Mouse (Mus musculus) lung, postnatal 4 days (tissue): ENCODE data around the gene Vmn1r103.
"Not testable (repeated sequence)": the region's sequence is repeated elsewhere in the genome, so short reads cannot be mapped to it uniquely, and the experiment has no call there.

ENCODE experiments used
- DNase-seq, 2 experiments: peaks; one replicate each; pipeline ENCODE4 v3.0.0; 2021

The Vmn1r103 gene

GRCm38 (mm10) chr7:20510434-20510833 lies at the start of gene Vmn1r103:
Gene Vmn1r103, minus strand, starts transcription at chr7:20510534.
- DNase-seq: not testable (repeated sequence)

GRCm38 (mm10) chr7:20545657-20546056 lies 35.3 kb upstream of the Vmn1r103 start, which contains the start of gene Gm5726:
Gene Gm5726, minus strand, starts transcription at chr7:20545757.
- DNase-seq: not testable (repeated sequence)

- not testable (repeated sequence) for DNase-seq
Observed at GRCm38 (mm10) chr7:20533537-20533936, 23.2 kb upstream of the Vmn1r103 start, which contains the start of gene Vmn1r104. Gene Vmn1r104, plus strand, starts transcription at chr7:20533837.

GRCm38 (mm10) chr7:20474825-20475224 lies 35.5 kb downstream of the Vmn1r103 start, which contains the start of gene Gm10670:
Gene Gm10670, minus strand, starts transcription at chr7:20474925.
- not testable (repeated sequence) for DNase-seq
